Mouse (Mus musculus) cortical plate, adult 2 months (tissue): Measurements from ENCODE around the gene Sf3b5. TPM values are rescaled to one million over a fixed set of nuclear protein-coding genes. Genes with fewer than 3 reads are reported as not detected.
A peak's percentile ranks its signal among the peaks of the same experiment; 100 is the strongest.
"Not testable (repeated sequence)": the region's sequence is repeated elsewhere in the genome, so short reads cannot be mapped to it uniquely, and the experiment has no call there.

Experiments used
- H3K27ac ChIP-seq: fragments of 200-500 bp; 2 replicates; pipeline ENCODE4 v1.5.1; 2012; ENCODE audit warnings: low read length, control low read depth, inconsistent platforms; ENCODE audit not compliant: insufficient read depth
- H3K4me1 ChIP-seq: fragments of 200-500 bp; 2 replicates; pipeline ENCODE4 v1.6.1; 2011; ENCODE audit warnings: low read length; ENCODE audit not compliant: control insufficient read depth, insufficient read depth
- H3K4me3 ChIP-seq: fragments of 200-500 bp; 2 replicates; pipeline ENCODE4 v1.5.1; 2011; ENCODE audit warnings: mild to moderate bottlenecking, low read length, control low read depth; ENCODE audit not compliant: insufficient read depth
- CTCF ChIP-seq: fragments of 200-500 bp; IDR thresholded peaks from 2 replicates; pipeline ENCODE4 v1.5.1; 2011; ENCODE audit warnings: mild to moderate bottlenecking, control low read depth, low read length; ENCODE audit not compliant: insufficient read depth; ENCODE audit errors: extremely low read depth
- POLR2A ChIP-seq: fragments of 200-500 bp; IDR thresholded peaks from 2 replicates; pipeline ENCODE4 v1.6.1; 2011; ENCODE audit warnings: mild to moderate bottlenecking, low read length, control low read depth; ENCODE audit not compliant: insufficient read depth; ENCODE audit errors: extremely low read depth
- polyA plus RNA-seq: library from polyadenylated mRNA; depleted of rRNA; stranded (reverse); fragments of >200 nt; gene quantifications from 2 replicates; pipeline ENCODE4 v1.2.3, GENCODE M21; 2012

Gene Sf3b5
- polyA plus RNA-seq, 1 experiment = 23.5 TPM

DNA sequence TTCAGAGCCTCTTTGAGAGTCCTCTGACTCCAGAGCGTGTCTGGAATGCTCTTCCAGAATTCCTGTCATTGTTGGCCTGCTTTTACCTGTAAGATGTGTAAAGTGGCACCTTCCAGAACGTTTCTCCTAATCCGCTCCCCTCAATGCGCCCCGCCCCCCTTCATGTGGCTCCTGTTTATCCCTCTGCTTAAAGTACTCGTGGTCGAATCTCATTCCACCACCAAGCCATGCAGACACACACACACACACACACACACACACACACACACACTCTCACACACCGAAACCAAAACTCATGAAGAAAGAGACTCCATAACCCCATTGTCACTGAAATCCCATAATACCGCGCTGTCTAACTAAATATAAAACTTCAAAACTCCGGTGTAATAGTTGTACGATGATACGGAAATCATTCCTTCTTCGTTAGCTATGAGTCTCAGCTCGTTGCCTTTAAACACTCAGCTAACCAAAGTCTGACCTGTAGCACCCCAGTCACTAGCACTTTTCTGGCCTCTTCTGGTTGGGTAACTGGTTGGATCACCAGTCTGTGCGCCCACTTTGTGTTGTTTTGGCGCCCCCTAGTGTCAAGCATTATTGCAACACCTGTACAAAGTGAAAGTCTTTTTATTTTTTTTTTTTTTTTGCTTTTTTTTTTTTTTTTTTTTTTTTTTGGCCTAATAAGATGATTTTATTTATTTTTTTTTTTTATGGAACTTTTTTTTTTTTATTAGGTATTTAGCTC lies 8.2 kb upstream of the Sf3b5 start:
- H3K4me1 ChIP-seq = no peaks in the 10 kb centered on the region
- no peak overlapping the region for H3K4me3 ChIP-seq
- TF ChIP-seq CTCF (peak; percentile 90), POLR2A (no peak)
- no peak overlapping the region for H3K27ac ChIP-seq

DNA sequence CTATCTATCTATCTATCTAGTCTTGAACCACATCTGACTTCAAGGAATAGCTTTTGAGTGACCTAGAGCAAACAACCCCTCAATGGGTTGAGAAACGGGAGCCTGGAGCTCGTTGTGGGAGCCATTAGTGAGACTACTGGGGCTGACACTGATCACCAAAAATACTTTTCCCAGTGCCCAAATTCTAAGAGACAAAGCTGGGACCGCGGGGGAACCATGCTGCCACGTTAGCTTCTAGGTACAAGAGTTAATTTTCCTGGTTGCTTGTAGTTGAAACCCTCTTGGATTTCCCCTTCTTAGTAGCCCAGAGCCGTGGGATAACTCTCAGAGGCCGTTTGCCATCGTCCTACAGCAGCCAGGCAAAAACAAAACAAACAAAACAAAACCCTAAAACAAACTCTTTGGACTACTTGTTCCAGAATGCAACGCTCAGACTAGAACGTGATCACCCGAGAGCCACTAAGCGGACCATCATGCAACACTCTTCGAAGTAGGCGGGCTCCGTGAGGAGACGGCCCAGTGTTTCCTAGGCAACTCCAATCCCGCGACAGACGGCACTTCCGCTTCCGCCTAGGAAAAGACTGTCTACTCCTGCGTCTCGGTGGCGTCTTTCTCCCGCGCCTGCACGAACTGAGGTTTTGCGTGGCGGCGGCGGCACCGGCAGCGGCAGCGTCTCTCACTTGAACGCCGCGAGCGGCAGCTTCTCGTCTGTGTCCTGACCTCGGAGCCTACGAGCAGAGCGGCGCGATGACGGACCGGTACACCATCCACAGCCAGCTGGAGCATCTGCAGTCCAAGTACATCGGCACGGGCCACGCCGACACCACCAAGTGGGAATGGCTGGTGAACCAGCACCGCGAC lies 3.0 kb downstream of the Sf3b5 start:
- TF ChIP-seq CTCF (no peak), POLR2A (peak; percentile 76; the same call in 1 of the 2 replicates)
- Histone ChIP-seq H3K27ac (no peak overlapping the region), H3K4me3 (peak overlapping the region; percentile 84), H3K4me1 (peaks cover 1% of the 10 kb centered on the region; the same call in 1 of the 2 replicates)

DNA sequence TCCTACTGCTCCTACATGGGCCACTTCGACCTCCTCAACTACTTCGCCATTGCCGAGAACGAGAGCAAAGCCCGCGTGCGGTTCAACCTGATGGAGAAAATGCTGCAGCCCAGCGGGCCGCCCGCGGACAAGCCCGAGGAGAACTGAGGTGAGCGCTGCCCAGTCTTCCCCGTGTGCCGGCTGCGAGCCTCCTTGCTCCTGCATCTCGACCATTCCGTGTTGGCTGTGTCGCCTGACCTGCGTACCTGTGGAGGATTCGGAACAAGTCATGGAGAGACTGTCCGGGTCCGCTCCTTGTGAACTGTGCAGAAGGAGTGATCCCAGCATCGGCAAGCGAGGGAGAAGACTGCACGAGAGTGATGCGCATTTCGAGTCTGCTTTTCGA lies 3.6 kb downstream of the Sf3b5 start:
- H3K27ac ChIP-seq = no peak overlapping the region
- H3K4me3 ChIP-seq = peak overlapping the region; percentile 84
- H3K4me1 ChIP-seq = peaks cover 1% of the 10 kb centered on the region; the same call in 1 of the 2 replicates
- TF ChIP-seq CTCF = no peak
- TF ChIP-seq POLR2A = no peak

- Histone ChIP-seq H3K4me1 (peaks cover 1% of the 10 kb centered on the region; the same call in 1 of the 2 replicates), H3K4me3 (no peak overlapping the region), H3K27ac (no peak overlapping the region)
- no peak for TF ChIP-seq POLR2A
- TF ChIP-seq CTCF = no peak
Measured at GRCm38 (mm10) chr10:13014026-13014425, 8.9 kb downstream of the Sf3b5 start.

DNA sequence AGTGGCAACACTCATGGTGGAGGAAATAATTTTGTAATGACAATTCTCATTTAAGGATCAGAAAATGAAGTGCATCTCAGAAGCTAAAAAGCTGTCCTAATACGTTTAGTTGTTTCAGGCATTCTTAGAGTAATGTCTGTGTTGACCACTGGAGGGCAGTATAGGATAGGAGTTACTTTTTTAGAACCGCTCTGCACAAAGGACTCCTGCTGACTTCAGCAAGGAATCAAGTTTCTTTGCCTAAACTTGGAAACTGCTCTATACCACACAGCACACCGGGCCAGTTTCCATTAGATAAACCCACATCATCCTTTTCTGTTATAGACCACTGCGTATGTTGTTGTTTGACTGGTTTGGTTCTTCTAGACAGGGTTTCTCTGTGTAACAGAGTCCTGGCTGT lies 11.4 kb downstream of the Sf3b5 start:
- Histone ChIP-seq H3K4me3 (no peak overlapping the region), H3K27ac (no peak overlapping the region), H3K4me1 (no peaks in the 10 kb centered on the region)
- TF ChIP-seq CTCF = peak; percentile 55
- TF ChIP-seq POLR2A = no peak

- TF ChIP-seq CTCF (peak; percentile 50), POLR2A (no peak)
- Histone ChIP-seq H3K27ac (no peak overlapping the region), H3K4me3 (no peak overlapping the region), H3K4me1 (no peaks in the 10 kb centered on the region)
Measured at GRCm38 (mm10) chr10:13018510-13018909, 13.4 kb downstream of the Sf3b5 start.

DNA sequence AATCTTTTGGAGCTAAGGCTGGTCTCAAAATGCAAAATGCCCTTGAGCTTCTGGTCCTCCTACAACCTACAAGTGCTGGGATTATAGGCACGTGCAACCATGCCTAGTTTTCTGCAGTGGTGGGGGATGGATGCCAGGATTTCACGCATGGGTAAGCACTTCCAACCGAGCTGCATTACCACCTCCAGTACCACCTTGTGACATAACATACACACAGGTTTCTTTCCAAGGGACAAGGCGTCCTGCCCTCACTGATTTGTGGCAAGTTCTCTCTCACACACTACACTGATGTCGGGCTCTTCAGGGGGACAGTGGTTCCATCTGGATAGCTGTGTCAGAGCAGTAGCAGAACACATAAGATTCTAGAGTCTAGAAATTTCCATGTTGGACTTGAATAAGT lies 13.9 kb downstream of the Sf3b5 start:
- Histone ChIP-seq H3K4me1 (no peaks in the 10 kb centered on the region), H3K4me3 (no peak overlapping the region), H3K27ac (no peak overlapping the region)
- TF ChIP-seq POLR2A (no peak), CTCF (no peak)

DNA sequence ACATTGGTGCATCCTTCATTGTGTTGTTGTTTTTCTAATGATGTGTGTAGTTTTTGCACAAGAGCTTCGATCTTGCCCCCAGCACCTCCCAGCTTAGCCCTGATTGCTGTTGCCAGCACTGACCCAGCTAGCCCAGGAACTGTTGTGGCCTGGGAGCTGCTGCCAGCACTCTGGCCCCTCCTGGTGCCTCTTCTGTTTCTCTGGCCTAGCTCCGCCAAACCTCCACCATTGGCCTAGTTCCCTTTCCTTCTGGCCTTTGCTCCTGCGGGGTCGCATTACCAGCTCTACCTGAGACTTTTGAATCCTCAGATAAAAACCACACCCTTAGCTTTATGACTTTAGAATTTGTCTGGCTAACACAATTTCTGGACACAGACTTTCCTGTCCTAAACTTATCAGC lies 17.0 kb downstream of the Sf3b5 start:
- H3K4me3 ChIP-seq = no peak overlapping the region
- no peaks in the 10 kb centered on the region for H3K4me1 ChIP-seq
- no peak overlapping the region for H3K27ac ChIP-seq
- no peak for TF ChIP-seq POLR2A
- no peak for TF ChIP-seq CTCF

DNA sequence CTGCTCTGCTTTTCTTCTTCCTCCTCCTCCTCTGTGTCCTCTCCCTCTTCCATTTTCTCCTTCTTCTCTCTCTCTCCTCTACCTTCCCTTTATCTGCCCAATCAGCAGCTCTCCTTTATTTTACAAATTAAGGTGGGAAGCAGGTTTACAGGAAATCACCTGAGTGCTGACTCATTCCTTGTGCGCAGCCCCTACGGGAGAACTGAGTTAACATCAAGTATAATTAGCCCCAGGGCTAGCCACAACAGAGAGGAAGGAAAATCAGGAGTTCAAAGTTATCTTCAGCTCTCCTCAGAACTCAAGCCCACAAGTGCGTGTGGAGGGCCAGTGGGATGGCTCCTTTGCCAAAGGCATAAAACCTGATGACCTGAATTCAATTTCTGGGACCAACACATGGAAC lies 18.8 kb downstream of the Sf3b5 start:
- not testable (repeated sequence) for H3K4me3 ChIP-seq, H3K4me1 ChIP-seq

DNA sequence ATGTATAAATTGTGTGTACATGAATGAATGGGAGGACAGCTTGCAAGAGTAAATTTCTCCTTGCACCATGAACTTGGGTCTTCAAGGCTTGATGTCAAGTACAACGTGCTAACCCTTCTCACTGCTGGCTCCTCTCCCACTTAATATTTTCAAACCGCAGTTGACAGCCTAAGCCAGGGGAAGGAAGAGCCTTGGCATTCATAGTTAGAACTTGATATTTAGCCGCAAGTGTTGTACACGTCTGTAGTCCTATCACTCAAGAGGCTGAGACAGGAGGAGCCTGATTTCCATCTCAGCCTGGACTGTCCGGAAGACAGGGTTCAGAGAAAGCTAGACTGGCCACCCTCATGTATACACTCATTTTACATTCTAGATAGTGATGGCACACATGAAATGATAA lies 22.6 kb downstream of the Sf3b5 start:
- TF ChIP-seq POLR2A (no peak), CTCF (no peak)
- no peaks in the 10 kb centered on the region for H3K4me1 ChIP-seq
- no peak overlapping the region for H3K27ac ChIP-seq
- no peak overlapping the region for H3K4me3 ChIP-seq

More for the DNA sequence above, 18.8 kb downstream of the Sf3b5 start:
- H3K27ac ChIP-seq = not testable (repeated sequence)
